Mouse (Mus musculus) heart, postnatal 36 days (tissue): ENCODE results near the gene Ddah2. TPM values are rescaled to one million over a fixed set of nuclear protein-coding genes. Genes with fewer than 3 reads are reported as not detected.

Experiments
- DNase-seq, 2 experiments: peaks; one replicate each; pipeline ENCODE4 v3.0.0; 2021 to 2022
- intact Hi-C: fragments of 180-260 bp; cut with DNase I; formaldehyde crosslinking; loops from one replicate; pipeline ENCODE4 v1.15.1; 2025
- total RNA-seq, 2 experiments: library from RNA; stranded (reverse); gene quantifications; 2 replicates each; pipeline ENCODE4 v1.2.3; 2021

The Ddah2 gene
- total RNA-seq, 2 experiments from 2014 or later, result 27.5 to 27.6 TPM

DNA sequence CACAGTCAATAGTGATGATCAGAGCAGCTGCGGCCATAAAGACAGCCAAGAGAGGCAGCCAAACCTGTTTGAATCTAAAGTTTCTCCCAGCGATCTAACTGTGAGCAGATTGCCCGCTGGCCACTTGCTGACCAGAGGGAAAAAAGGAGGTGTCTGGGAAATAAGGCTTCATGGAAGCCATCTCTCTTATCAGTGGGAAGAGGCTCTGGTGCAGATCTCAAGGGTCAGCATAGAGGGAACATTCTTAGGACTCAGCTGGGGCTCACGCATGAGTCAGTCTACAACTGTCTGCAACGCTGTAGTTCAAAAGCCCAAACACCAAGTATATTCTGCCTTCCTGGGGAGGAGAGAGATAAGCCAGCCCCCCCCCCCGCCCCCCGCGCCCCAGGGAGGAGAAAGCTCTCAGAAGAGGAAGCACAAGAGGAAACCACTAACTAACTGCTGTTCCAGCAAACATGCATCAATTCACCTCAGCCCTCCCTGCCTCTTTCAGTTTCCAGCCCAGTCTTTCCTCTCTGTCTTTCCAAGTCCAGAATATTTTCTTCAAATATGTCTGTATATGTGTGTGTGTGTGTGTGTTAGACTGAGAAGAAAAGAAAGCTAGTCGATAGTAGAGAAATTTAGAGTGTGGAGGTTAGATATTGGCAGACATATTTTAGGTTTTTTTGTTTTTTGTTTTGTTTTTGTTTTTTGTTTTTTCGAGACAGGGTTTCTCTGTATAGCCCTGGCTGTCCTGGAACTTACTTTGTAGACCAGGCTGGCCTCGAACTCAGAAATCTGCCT, 10.5 kb upstream of the Ddah2 start:
- intact Hi-C loops, result no loop called here

DNA sequence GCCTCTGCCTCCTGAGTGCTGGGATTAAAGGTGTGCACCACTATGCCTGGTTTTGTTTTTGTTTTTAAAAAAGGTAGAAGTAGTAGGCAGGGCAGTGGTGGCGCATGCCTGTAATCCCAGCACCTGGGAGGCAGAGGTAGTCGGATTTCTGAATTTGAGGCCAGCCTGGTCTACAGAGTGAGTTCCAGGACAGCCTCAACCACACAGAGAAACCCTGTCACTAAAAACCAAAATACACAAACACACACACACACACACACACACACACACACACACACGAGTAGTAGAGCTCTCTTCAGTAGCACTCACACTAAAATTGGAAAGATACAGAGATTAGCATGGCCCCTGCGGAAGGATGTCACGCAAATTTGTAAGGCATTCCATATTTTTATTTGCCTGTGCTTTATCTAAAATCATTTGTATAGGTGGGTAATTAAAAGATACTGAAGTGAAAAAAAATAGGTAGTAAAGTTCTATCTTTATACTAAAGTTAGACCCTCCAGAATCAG, 9.8 kb upstream of the Ddah2 start:
- no peak for DNase-seq
- intact Hi-C loops, result no loop called here

More for the DNA sequence above, 10.5 kb upstream of the Ddah2 start:
- no peak for DNase-seq

DNA sequence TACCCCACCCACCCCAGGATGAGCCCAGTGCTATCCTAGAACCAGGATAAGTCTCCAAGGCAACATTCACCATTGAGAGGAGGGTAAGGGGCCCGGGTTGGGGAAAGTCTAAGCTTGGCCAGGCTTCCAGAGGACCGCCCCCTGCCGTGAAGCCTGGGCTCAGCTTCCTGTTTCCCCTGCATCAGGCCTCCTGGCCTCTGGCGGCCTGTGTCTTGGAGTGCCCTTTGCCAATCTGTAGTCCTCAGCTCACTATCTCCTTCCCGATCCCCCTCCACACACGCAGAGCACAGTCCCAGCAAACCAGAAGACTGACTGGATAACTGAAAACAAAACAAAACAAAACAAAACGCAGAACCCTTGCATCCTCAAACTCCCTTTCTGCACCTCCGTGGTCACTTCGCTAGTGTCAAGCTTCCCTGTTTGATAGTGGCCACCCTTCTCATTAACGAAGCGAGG, 9.2 kb upstream of the Ddah2 start, which contains the start of gene Clic1:
Gene Clic1 (plus strand): TSS at position 406 of the 456 bp plus-strand sequence.
- DNase-seq, result peak; percentile 62
- intact Hi-C loops, result no loop called here

DNA sequence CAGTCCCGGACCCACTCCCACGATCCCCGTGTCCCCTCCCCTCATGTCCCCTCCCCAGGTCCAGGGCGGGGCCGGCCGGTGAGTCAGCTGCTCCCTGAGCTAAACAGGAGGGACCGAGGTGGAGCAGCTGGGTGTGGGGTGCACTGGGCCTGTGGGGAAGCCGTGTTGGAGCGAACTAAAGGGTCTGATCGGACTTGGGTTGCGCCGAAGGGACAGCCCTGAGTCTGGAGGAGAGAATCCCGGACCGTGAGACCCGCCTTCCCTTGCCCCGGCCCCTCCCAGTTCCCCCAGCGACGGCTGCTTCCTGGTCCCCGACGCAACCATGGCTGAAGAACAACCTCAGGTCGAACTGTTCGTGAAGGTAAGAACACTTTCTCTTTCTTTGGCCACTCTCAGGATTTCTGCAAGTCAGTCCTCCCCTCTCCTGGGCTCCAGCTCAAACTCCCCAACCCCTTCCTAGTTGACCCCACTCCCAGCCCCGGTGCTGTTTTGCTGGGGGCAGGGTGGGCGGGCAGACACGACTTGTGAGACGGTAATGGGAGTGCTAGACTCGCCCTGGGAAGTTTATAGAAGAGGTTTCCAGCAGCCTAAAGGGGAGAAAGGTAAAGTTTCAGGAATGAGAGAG, 8.6 kb upstream of the Ddah2 start:
- peak; percentile 80 to 84 for DNase-seq
- intact Hi-C loops, result no loop called here

- intact Hi-C loops, result no loop called here
Observed at GRCm38 (mm10) chr17:35051156-35052086, 7.4 kb upstream of the Ddah2 start.

DNA sequence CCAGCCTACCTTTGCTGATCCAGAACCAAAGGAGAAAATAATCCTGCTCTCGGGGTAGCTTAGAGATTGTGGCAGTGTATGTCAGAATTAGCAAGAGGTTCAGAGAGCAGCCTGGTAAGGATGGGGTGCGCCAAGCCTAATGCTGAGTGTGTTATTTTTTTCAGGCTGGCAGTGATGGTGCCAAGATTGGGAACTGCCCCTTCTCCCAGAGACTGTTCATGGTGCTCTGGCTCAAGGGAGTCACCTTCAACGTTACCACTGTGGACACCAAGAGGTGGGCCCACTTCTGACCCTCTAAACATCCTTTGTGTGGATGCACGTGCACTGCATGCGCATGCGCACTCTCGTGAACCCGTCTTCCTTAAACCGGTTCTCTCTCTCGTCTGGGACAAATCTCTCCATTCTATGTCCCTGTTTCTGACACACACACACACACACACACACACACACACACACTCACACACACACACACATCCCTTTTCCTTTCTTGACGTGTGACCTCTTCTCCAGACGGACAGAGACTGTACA, 6.5 kb upstream of the Ddah2 start:
- intact Hi-C loops, result no loop called here

More at GRCm38 (mm10) chr17:35051156-35052086, 7.4 kb upstream of the Ddah2 start:
- DNase-seq, result peak; percentile 77 to 80

GRCm38 (mm10) chr17:35055691-35056495, 2.9 kb upstream of the Ddah2 start:
- intact Hi-C loops, result no loop called here

More for the DNA sequence above, 6.5 kb upstream of the Ddah2 start:
- no peak for DNase-seq

GRCm38 (mm10) chr17:35057090-35057489, 1.7 kb upstream of the Ddah2 start:
- no peak for DNase-seq
- intact Hi-C loops, result no loop called here

More at GRCm38 (mm10) chr17:35055691-35056495, 2.9 kb upstream of the Ddah2 start:
- DNase-seq, result no peak

- intact Hi-C loops, result no loop called here
Observed at GRCm38 (mm10) chr17:35058316-35058715, 519 bp upstream of the Ddah2 start.

DNA sequence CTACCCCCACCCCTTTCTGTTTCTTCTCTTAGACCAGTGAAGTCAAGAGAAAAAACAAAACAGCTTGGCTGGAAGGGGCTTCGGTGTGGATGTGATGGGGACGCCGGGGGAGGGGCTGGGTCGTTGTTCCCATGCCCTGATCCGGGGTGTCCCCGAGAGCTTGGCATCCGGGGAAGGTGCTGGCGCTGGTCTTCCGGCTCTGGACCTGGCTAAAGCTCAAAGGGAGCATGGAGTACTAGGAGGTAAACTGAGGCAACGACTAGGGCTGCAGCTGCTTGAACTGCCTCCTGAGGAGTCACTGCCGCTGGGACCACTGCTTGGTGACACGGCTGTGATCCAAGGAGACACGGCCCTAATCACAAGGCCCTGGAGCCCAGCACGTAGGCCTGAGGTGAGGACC, 1.2 kb downstream of the Ddah2 start:
- DNase-seq, result no peak
- intact Hi-C loops, result no loop called here

More at GRCm38 (mm10) chr17:35058316-35058715, 519 bp upstream of the Ddah2 start:
- no peak for DNase-seq

DNA sequence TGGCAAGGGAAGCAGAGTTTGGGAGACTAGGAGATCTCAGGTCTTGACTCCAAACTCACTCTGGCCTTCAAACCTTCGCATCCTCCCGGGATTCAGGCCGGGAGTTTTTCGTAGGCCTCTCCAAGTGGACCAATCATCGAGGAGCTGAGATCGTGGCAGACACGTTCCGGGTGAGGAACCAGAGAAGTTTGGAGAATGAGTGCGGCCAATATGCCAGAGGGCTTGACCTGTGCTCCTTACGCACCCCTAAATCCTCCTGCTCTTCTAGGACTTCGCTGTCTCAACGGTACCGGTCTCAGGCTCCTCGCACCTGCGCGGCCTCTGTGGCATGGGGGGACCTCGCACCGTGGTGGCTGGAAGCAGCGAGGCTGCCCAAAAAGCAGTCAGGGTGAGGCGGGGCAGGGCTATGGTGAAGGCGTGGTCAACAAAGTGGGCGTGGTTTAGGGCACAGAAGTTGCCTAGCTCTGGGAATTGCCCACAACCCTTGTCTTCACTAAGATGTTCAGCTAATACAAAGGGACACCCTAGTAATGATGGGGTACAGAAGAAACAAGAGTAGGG, 2.0 kb downstream of the Ddah2 start:
- peak in 1 of 2 experiments; percentile 26 for DNase-seq
- intact Hi-C loops, result no loop called here

DNA sequence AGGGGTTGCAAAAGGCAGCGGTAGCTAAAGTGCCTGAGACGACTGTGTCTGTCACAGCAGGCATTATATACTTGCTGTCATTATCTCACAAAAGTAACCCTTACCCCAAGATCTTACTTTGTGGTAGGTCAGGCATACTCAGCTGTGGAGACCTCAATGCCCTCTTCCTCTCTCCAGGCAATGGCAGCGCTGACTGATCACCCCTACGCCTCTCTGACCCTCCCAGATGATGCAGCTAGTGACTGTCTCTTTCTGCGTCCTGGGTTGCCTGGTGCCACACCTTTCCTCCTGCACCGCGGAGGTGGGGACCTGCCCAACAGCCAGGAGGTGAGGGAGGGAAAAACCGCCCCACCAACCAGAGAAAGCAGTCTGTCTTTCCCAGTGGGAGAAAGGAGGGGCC, 2.5 kb downstream of the Ddah2 start:
- intact Hi-C loops, result no loop called here
- no peak for DNase-seq

DNA sequence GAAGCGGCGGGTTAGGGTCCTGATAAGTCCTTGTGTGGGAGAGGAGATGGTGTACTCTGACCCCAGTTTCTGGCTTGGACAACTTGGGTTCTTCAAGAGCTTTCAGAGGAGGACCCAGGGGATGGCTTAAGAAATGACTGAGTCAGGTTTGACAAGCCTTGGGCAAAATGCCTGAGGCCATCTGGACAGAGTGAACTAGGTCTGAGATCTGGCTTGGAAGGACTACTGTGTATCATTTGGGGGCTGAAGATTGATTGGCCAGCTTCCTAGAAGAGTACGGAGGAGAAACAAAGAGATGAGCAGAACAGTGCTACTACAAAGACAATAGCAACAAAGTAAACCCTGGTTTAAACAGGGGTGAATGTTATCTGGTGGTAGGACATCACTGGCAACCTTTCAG, 4.6 kb downstream of the Ddah2 start:
- DNase-seq, result peak in 1 of 2 experiments; percentile 32
- intact Hi-C loops, result no loop called here

GRCm38 (mm10) chr17:35064378-35064877, 5.6 kb downstream of the Ddah2 start:
- DNase-seq, result no peak
- intact Hi-C loops, result no loop called here

DNA sequence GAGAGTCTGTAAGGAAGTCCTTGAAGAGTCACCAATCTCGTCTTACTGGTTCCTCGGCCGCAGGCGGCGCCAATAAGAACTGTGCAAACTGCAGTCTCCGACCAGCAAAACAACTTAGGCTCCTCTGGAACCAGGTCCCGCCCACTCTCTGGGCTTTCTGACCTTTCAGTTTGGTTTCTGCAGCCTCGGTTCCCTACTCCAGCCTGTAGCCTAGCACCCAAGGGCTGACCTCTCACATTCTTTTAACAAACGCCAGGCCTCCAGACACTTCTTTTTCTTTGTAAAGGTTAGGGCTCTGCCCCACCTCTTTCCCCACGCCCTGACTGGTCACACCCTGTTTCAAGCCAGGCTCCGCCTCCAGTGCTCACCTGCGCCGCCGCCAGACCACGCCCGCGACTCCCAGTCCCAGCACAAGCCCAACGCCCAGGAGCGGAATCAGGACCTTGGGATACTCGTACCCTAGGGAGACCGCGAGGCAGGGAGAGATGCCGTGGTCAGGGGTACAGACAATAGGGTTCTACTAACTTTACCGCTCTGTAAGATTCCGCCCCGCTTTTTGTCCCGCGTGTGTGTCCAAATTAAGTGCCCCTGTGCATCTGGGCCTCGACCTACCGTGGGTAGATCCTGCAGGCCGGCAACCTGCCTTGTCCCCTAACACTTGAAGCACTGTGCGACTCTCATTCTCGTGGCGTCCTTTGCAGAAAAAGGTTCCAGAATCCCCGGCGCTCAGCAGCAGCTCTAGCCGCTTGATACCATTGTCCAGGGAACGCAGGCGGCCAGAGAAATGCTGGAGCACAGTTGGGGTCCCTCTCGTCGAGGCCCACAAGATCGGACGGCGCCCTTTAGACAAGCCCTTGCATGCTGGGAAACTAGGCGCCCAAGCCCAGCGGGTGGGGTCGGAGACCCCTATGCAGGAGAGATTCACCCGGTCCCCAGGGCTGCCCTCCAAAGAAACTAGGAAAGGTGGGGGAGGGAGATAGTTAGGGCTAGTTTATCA, 6.4 kb downstream of the Ddah2 start, which contains the start of gene Ly6g6c:
Gene Ly6g6c (plus strand): TSS at position 438 of the 997 bp plus-strand sequence.
- DNase-seq, result peak in 1 of 2 experiments; percentile 43
- intact Hi-C loops, result no loop called here

DNA sequence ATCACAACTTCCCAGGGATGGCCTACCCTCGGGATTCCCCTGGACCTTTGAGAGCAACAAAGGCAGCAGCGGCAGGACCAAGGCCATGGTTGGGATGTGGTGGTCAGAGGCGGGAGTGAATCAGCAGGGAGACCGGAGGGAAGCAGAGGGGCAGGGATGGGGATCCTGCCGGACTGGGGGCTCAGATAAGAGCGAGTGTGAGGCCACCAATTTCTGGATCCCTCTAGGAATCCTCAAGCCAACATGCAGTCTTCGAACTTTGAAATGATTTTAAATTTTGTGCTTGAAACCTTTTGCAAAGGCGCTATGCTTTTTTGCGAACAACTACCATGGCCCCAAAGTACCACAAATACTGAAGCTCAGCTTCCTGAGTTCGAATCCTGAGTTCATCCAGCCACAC, 7.2 kb downstream of the Ddah2 start, which contains the start of gene Mpig6b:
Gene Mpig6b (minus strand): TSS at position 101 of the 400 bp plus-strand sequence.
- intact Hi-C loops, result no loop called here
- DNase-seq, result no peak

GRCm38 (mm10) chr17:35068213-35068914, 9.5 kb downstream of the Ddah2 start:
- no peak for DNase-seq
- intact Hi-C loops, result no loop called here
